Mouse (Mus musculus) ES-E14 (cell line): ENCODE measurements at regions not wholly inside any gene's neighbourhood (a gene's known extent, or its start where the extent isn't known, plus 50 kb on each side); places are given as distances from the start of the nearest gene placed in this dataset.

Experiments used
- DNase-seq: peaks from one replicate; pipeline ENCODE4 v3.0.0-alpha.2; 2013; ENCODE audit warnings: low read depth, low spot score
- H3K27ac ChIP-seq: 2 replicates; pipeline ENCODE4 v1.5.1; 2012; ENCODE audit warnings: low read depth, mild to moderate bottlenecking, low read length, moderate library complexity, mixed read lengths; ENCODE audit not compliant: poor library complexity, insufficient read depth, severe bottlenecking
- H3K36me3 ChIP-seq: 2 replicates; pipeline ENCODE4 v1.6.1; 2012; ENCODE audit warnings: mild to moderate bottlenecking, low read length, moderate library complexity, mixed read lengths; ENCODE audit not compliant: control insufficient read depth, poor library complexity, insufficient read depth, severe bottlenecking
- H3K4me1 ChIP-seq, 2 experiments: fragments of 150-350 bp in 1 of 2; sonication (generic) in 1 of 2; 2 replicates each; pipeline ENCODE4 v1.6.1; 2012; ENCODE audit warnings: low read length in 2 of 2, mild to moderate bottlenecking in 1 of 2, mixed read lengths in 1 of 2; ENCODE audit not compliant: control insufficient read depth in 2 of 2, insufficient read depth in 2 of 2, poor library complexity in 1 of 2
- H3K4me3 ChIP-seq, 2 experiments: fragments of 150-350 bp in 1 of 2; sonication (generic) in 1 of 2; 2 replicates each; pipeline ENCODE4 v1.5.1; 2012; ENCODE audit warnings: low read length in 2 of 2, low read depth in 1 of 2, mild to moderate bottlenecking in 1 of 2, mixed read lengths in 1 of 2; ENCODE audit not compliant: insufficient read depth in 1 of 2, poor library complexity in 1 of 2, severe bottlenecking in 1 of 2
- H3K9ac ChIP-seq: 2 replicates; pipeline ENCODE4 v1.6.1; 2012; ENCODE audit warnings: low read depth, mild to moderate bottlenecking, low read length, mixed read lengths; ENCODE audit not compliant: poor library complexity, insufficient read depth, severe bottlenecking
- H3K9me3 ChIP-seq: fragments of 150-350 bp; sonication (generic); 2 replicates; pipeline ENCODE4 v1.6.1; 2012; ENCODE audit warnings: low read depth, mild to moderate bottlenecking, low read length; ENCODE audit not compliant: control insufficient read depth, insufficient read depth
- CHD2 ChIP-seq: IDR thresholded peaks from 2 replicates; pipeline ENCODE4 v1.6.1; 2014; ENCODE audit warnings: mild to moderate bottlenecking, low read depth, low read length, inconsistent platforms
- HCFC1 ChIP-seq: IDR thresholded peaks from 2 replicates; pipeline ENCODE4 v1.6.1; 2012; ENCODE audit warnings: low read length, inconsistent platforms, borderline replicate concordance; ENCODE audit not compliant: insufficient read depth
- MAFK ChIP-seq: IDR thresholded peaks from 2 replicates; pipeline ENCODE4 v1.6.1; 2014; ENCODE audit warnings: mild to moderate bottlenecking, low read depth, low read length, inconsistent platforms; ENCODE audit not compliant: insufficient read depth
- ZC3H11A ChIP-seq: IDR thresholded peaks from 2 replicates; pipeline ENCODE4 v1.6.1; 2012; ENCODE audit warnings: low read depth, mild to moderate bottlenecking, inconsistent platforms, low read length, borderline replicate concordance
- ZNF384 ChIP-seq: IDR thresholded peaks from 2 replicates; pipeline ENCODE4 v1.6.1; 2012; ENCODE audit warnings: low read depth, low read length, inconsistent platforms
- in situ Hi-C, 2 experiments: fragments of 600-800 bp; cut with MboI; formaldehyde crosslinking; loops; one replicate each; pipeline ENCODE4 v1.15.1; 2025; ENCODE audit warnings: low sequenced_read_pairs in 2 of 2, inconsistent platforms in 1 of 2; ENCODE audit not compliant: unreplicated experiment in 2 of 2

DNA sequence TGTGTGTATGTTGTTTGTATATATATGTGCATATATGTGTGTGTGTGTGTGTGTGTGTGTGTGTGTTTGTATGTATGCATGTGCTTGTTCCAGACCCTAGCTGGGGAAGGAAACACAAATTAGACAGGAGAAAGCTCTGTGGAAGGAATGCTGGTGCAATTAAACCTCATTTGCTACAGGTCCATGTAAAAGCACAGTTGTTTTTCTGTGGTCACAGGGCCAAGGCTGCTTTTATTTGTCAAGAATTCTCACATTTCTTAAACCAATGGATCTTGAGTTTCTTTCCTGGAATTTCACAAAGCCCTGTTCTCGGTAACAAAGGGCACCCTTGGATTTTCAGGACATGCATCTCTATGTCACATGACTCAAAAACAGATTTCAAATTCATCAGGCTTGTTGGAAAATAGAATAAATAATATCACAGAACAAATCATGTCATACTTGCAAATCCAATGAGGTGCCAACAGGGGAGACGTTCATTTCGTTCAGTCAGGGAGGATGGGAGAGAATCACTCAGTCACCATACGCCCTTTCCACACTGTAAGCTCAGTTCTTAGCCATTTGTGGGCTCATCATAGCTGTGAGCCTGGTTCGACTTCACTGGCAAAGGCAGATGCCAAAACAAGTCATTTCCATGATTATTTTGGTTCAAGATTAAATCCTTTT, 222.4 kb upstream of the Sox11 start:
- in situ Hi-C loops, result no loop called here
- Histone ChIP-seq H3K27ac (no peak overlapping the region), H3K9me3 (no peaks in the 10 kb centered on the region), H3K9ac (no peak overlapping the region), H3K36me3 (no peaks in the 10 kb centered on the region), H3K4me3 (no peak overlapping the region), H3K4me1 (no peaks in the 10 kb centered on the region)
- TF ChIP-seq ZNF384 (no peak), ZC3H11A (no peak), MAFK (no peak), HCFC1 (no peak), CHD2 (no peak)
- no peak for DNase-seq

- Histone ChIP-seq H3K4me3 (no peak overlapping the region), H3K9ac (no peak overlapping the region), H3K4me1 (no peaks in the 10 kb centered on the region), H3K27ac (no peak overlapping the region), H3K9me3 (no peaks in the 10 kb centered on the region), H3K36me3 (no peaks in the 10 kb centered on the region)
- in situ Hi-C loops, result no loop called here
- TF ChIP-seq ZNF384, result no peak
- no peak for TF ChIP-seq HCFC1
- no peak for TF ChIP-seq MAFK
- no peak for TF ChIP-seq ZC3H11A
- TF ChIP-seq CHD2, result no peak
- DNase-seq, result no peak
These were observed 221.5 kb upstream of the Sox11 start for GRCm38 (mm10) chr12:27563900-27564299.

DNA sequence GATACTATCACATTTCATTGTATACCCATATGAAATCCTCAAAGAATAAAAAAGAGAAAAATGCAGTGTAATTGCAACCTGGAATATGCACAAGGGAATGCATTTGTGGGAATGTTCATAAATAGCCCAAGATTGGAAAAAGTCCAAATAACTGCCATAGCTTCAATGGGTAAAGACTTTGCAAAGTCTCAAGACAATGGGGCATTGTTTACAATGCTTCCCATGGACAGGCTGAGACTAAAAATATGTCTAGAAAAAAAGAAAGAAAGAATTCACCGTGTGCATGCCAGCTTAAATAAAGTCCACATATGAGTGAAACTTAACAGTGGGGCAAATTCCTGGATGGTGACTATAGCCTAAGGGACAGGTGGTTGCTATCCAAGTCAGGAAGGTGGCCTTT, 210.4 kb upstream of the Sox11 start:
- DNase-seq, result no peak
- H3K36me3 ChIP-seq, result no peaks in the 10 kb centered on the region

GRCm38 (mm10) chr12:27538210-27538609, 195.8 kb upstream of the Sox11 start:
- DNase-seq, result no peak
- TF ChIP-seq ZNF384, result no peak
- TF ChIP-seq HCFC1, result no peak
- no peak for TF ChIP-seq CHD2
- no peak for TF ChIP-seq MAFK
- TF ChIP-seq ZC3H11A, result no peak
- in situ Hi-C loops, result loop anchor here in 1 of 2 experiments (10.0 kb wide), 1 partner anchor 63 kb away; no protein-coding TSS in a partner anchor
- Histone ChIP-seq H3K9me3 (no peaks in the 10 kb centered on the region), H3K4me1 (no peaks in the 10 kb centered on the region), H3K9ac (no peak overlapping the region), H3K27ac (no peak overlapping the region), H3K4me3 (no peak overlapping the region), H3K36me3 (no peaks in the 10 kb centered on the region)

More for the DNA sequence above, 210.4 kb upstream of the Sox11 start:
- TF ChIP-seq ZNF384 (no peak), HCFC1 (no peak), ZC3H11A (no peak), CHD2 (no peak)
- H3K9ac ChIP-seq, result no peak overlapping the region
- no peaks in the 10 kb centered on the region for H3K4me1 ChIP-seq
- no peak overlapping the region for H3K4me3 ChIP-seq
- in situ Hi-C loops, result no loop called here
- no peaks in the 10 kb centered on the region for H3K9me3 ChIP-seq
- H3K27ac ChIP-seq, result no peak overlapping the region

DNA sequence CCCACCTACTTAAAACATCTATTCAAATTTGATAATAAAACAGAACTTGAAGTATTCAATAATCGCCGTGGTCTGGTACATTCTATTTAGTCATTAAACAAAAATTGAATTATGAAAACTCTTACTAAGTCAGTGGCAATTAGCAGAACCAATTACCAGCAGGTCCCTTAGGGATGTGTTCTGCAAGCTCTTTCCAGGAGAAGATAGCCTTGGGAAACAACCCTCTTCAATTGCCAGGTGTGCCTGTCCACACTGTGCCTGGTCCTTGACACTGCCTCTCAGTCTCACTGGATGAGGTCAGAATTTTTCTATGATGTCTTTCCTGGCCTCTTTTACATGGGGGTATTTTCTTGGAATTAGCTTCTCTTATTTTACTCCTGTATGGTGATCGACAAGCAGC, 195.1 kb upstream of the Sox11 start:
- no peak for TF ChIP-seq ZNF384
- TF ChIP-seq ZC3H11A, result no peak
- TF ChIP-seq HCFC1, result no peak
- TF ChIP-seq MAFK, result no peak
- no peak for TF ChIP-seq CHD2
- H3K27ac ChIP-seq, result no peak overlapping the region
- H3K4me1 ChIP-seq, result no peaks in the 10 kb centered on the region
- no peak overlapping the region for H3K4me3 ChIP-seq
- DNase-seq, result no peak
- in situ Hi-C loops, result loop anchor here in 1 of 2 experiments (10.0 kb wide), 1 partner anchor 63 kb away; no protein-coding TSS in a partner anchor
- no peaks in the 10 kb centered on the region for H3K9me3 ChIP-seq
- H3K36me3 ChIP-seq, result no peaks in the 10 kb centered on the region
- no peak overlapping the region for H3K9ac ChIP-seq
